Mouse (Mus musculus) myocyte (in vitro differentiated cells): ENCODE results near the gene Inip. TPM values are rescaled to one million over a fixed set of nuclear protein-coding genes. Genes with fewer than 3 reads are reported as not detected.

Source experiments
- H3K27me3 ChIP-seq: one replicate; pipeline ENCODE4 v1.6.1; 2011; ENCODE audit not compliant: control insufficient read depth, insufficient read depth, insufficient read length
- H3K36me3 ChIP-seq: one replicate; pipeline ENCODE4 v1.6.1; 2011; ENCODE audit not compliant: control insufficient read depth, insufficient read depth
- H3K4me2 ChIP-seq: one replicate; pipeline ENCODE4 v1.6.1; 2011; ENCODE audit warnings: low read depth, control low read depth
- H3K4me3 ChIP-seq: one replicate; pipeline ENCODE4 v1.5.1; 2011; ENCODE audit warnings: mild to moderate bottlenecking, control low read depth, moderate library complexity
- H3K79me2 ChIP-seq: one replicate; pipeline ENCODE4 v1.6.1; 2011; ENCODE audit not compliant: control insufficient read depth, insufficient read depth
- H3ac ChIP-seq: one replicate; pipeline ENCODE4 v1.6.1; 2011; ENCODE audit not compliant: control insufficient read depth, insufficient read length
- CEBPB ChIP-seq: IDR thresholded peaks from 2 replicates; pipeline ENCODE4 v1.6.1; 2011; ENCODE audit warnings: mild to moderate bottlenecking, moderate library complexity; ENCODE audit not compliant: poor library complexity, insufficient read depth, severe bottlenecking
- E2F4 ChIP-seq: IDR thresholded peaks from one replicate; pipeline ENCODE4 v1.6.1; 2011; ENCODE audit warnings: mild to moderate bottlenecking, control low read depth, moderate library complexity; ENCODE audit not compliant: insufficient read depth
- MAX ChIP-seq: IDR thresholded peaks from one replicate; pipeline ENCODE4 v1.6.1; 2011; ENCODE audit warnings: low read depth, mild to moderate bottlenecking, control low read depth
- MYOD1 ChIP-seq, 3 experiments: IDR thresholded peaks; one replicate each; pipeline ENCODE4 v1.6.1; 2011; ENCODE audit warnings: control low read depth in 2 of 3, low read depth in 2 of 3, mild to moderate bottlenecking in 2 of 3, moderate library complexity in 1 of 3; ENCODE audit not compliant: insufficient read length in 2 of 3, control insufficient read depth in 1 of 3
- MYOG ChIP-seq, 3 experiments: IDR thresholded peaks; one replicate each; pipeline ENCODE4 v1.6.1; 2011; ENCODE audit warnings: control low read depth in 2 of 3, low read depth in 2 of 3, mild to moderate bottlenecking in 2 of 3; ENCODE audit not compliant: insufficient read length in 2 of 3, control insufficient read depth in 1 of 3, insufficient read depth in 1 of 3
- POLR2A ChIP-seq: IDR thresholded peaks from one replicate; pipeline ENCODE4 v1.6.1; 2011; ENCODE audit warnings: low read depth, mild to moderate bottlenecking, control low read depth, moderate library complexity; ENCODE audit not compliant: insufficient read length
- POLR2AphosphoS2 ChIP-seq: IDR thresholded peaks from one replicate; pipeline ENCODE4 v1.6.1; 2011; ENCODE audit warnings: low read depth, control low read depth; ENCODE audit not compliant: insufficient read length
- REST ChIP-seq: IDR thresholded peaks from one replicate; pipeline ENCODE4 v1.6.1; 2011; ENCODE audit warnings: mild to moderate bottlenecking, control low read depth, moderate library complexity; ENCODE audit not compliant: insufficient read depth, insufficient read length
- SRF ChIP-seq: IDR thresholded peaks from one replicate; pipeline ENCODE4 v1.6.1; 2011; ENCODE audit warnings: low read depth; ENCODE audit not compliant: control insufficient read depth, insufficient read length
- TCF12 ChIP-seq: IDR thresholded peaks from one replicate; pipeline ENCODE4 v1.6.1; 2011; ENCODE audit warnings: mild to moderate bottlenecking, control low read depth; ENCODE audit not compliant: poor library complexity, insufficient read depth, severe bottlenecking
- TCF3 ChIP-seq: IDR thresholded peaks from one replicate; pipeline ENCODE4 v1.6.1; 2011; ENCODE audit warnings: low read depth, control low read depth; ENCODE audit not compliant: insufficient read length
- USF1 ChIP-seq: IDR thresholded peaks from one replicate; pipeline ENCODE4 v1.6.1; 2011; ENCODE audit warnings: low read depth, mild to moderate bottlenecking, control low read depth, moderate library complexity
- polyA plus RNA-seq: library from polyadenylated mRNA; unstranded; fragments of >200 nt; fragmentation: generic; extraction: Trizol; gene quantifications from one replicate; pipeline ENCODE4 v1.2.1, GENCODE M21; 2012; ENCODE audit warnings: missing spikeins

Gene Inip
- polyA plus RNA-seq, 1 experiment = 7.4 TPM

DNA sequence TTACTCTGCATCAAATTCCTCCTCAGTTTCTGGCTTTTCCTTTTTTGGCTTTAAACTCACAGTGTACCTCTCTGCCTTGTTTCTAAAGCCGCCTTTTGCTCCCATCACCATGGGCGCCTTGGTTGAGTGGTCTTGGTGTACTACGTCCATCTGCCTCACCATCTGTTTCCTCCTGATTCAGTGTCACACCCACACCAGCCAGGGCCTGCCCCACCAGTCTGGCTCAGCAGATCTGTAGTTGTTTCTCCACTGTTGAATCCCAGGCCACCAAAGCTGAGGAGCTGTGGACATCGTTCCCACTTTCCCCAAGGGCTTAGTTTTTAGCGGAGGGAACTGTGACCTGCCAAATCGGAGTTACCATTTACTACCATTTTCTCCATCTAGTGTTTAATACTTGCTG is 24.2 kb upstream of the Inip start:
- TF ChIP-seq POLR2AphosphoS2 = no peak
- no peak for TF ChIP-seq REST
- TF ChIP-seq POLR2A = no peak
- no peak for TF ChIP-seq SRF
- no peak for TF ChIP-seq MYOD1 (IDR thresholded peaks at IDR 0.05; ENCODE audit: control insufficient read depth in 1 of 3, insufficient read length in 2 of 3, low read depth in 2 of 3)
- no peak for TF ChIP-seq TCF3
- TF ChIP-seq CEBPB = no peak
- no peak for TF ChIP-seq USF1
- TF ChIP-seq MYOG (IDR thresholded peaks at IDR 0.05; ENCODE audit: control insufficient read depth in 1 of 3, insufficient read depth in 1 of 3, insufficient read length in 2 of 3, low read depth in 2 of 3) = no peak
- no peak for TF ChIP-seq TCF12
- TF ChIP-seq E2F4 = no peak
- no peak for TF ChIP-seq MAX
- Histone ChIP-seq H3ac (no peak overlapping the region), H3K27me3 (no peaks in the 10 kb centered on the region), H3K4me3 (no peak overlapping the region), H3K4me2 (no peak overlapping the region), H3K36me3 (no peaks in the 10 kb centered on the region), H3K79me2 (no peaks in the 10 kb centered on the region)

GRCm38 (mm10) chr4:59824860-59825259 is 23.5 kb upstream of the Inip start:
- Histone ChIP-seq H3K36me3 (no peaks in the 10 kb centered on the region), H3K4me3 (no peak overlapping the region), H3K4me2 (no peak overlapping the region), H3K27me3 (no peaks in the 10 kb centered on the region), H3ac (no peak overlapping the region), H3K79me2 (no peaks in the 10 kb centered on the region)
- TF ChIP-seq USF1 (no peak), POLR2AphosphoS2 (no peak), REST (no peak), TCF12 (no peak), POLR2A (no peak), TCF3 (no peak), E2F4 (no peak), MYOG (IDR thresholded peaks at IDR 0.05; ENCODE audit: control insufficient read depth in 1 of 3, insufficient read depth in 1 of 3, insufficient read length in 2 of 3, low read depth in 2 of 3) (no peak), CEBPB (no peak), MYOD1 (IDR thresholded peaks at IDR 0.05; ENCODE audit: control insufficient read depth in 1 of 3, insufficient read length in 2 of 3, low read depth in 2 of 3) (no peak), MAX (no peak), SRF (no peak)

DNA sequence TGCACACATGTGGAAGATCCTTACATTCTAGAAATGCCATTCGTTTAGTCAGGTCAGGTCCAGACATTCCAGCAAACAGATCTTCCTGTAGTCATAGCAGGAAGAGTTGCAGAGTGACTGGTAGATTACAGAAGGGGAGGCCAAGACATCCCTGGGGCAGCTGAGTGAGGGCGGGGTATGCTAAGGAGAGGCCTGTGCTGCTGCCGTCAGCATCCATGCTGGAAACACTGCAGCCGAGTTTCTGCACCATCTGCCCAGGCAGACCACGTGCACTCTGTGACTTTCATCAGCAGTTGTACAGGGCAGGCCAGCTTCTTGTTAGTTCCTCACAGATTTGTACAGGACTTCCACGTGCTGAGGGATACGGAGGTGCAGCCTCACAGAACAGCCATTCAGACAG is 22.1 kb upstream of the Inip start:
- H3K36me3 ChIP-seq = no peaks in the 10 kb centered on the region
- H3K4me2 ChIP-seq = no peak overlapping the region
- H3K79me2 ChIP-seq = no peaks in the 10 kb centered on the region
- H3ac ChIP-seq = no peak overlapping the region
- H3K4me3 ChIP-seq = no peak overlapping the region
- no peak for TF ChIP-seq SRF
- TF ChIP-seq TCF3 = no peak
- TF ChIP-seq POLR2A = no peak
- peak in 1 of 3 experiments; percentile 59 for TF ChIP-seq MYOG (IDR thresholded peaks at IDR 0.05; ENCODE audit: control insufficient read depth in 1 of 3, insufficient read depth in 1 of 3, insufficient read length in 2 of 3, low read depth in 2 of 3)
- TF ChIP-seq MYOD1 (IDR thresholded peaks at IDR 0.05; ENCODE audit: control insufficient read depth in 1 of 3, insufficient read length in 2 of 3, low read depth in 2 of 3) = peak in 1 of 3 experiments; percentile 31
- TF ChIP-seq POLR2AphosphoS2 = no peak
- no peak for TF ChIP-seq MAX
- H3K27me3 ChIP-seq = no peaks in the 10 kb centered on the region

GRCm38 (mm10) chr4:59822119-59822518 is 20.7 kb upstream of the Inip start:
- no peaks in the 10 kb centered on the region for H3K27me3 ChIP-seq
- H3ac ChIP-seq = no peak overlapping the region
- TF ChIP-seq TCF3 = no peak
- no peak for TF ChIP-seq CEBPB
- TF ChIP-seq MAX = no peak
- no peak for TF ChIP-seq E2F4
- TF ChIP-seq POLR2A = no peak
- TF ChIP-seq MYOD1 (IDR thresholded peaks at IDR 0.05; ENCODE audit: control insufficient read depth in 1 of 3, insufficient read length in 2 of 3, low read depth in 2 of 3) = no peak
- no peak for TF ChIP-seq MYOG (IDR thresholded peaks at IDR 0.05; ENCODE audit: control insufficient read depth in 1 of 3, insufficient read depth in 1 of 3, insufficient read length in 2 of 3, low read depth in 2 of 3)
- no peak for TF ChIP-seq POLR2AphosphoS2
- TF ChIP-seq USF1 = no peak
- no peak for TF ChIP-seq SRF
- H3K36me3 ChIP-seq = no peaks in the 10 kb centered on the region
- H3K4me3 ChIP-seq = no peak overlapping the region
- no peaks in the 10 kb centered on the region for H3K79me2 ChIP-seq
- no peak overlapping the region for H3K4me2 ChIP-seq

- Histone ChIP-seq H3K27me3 (no peaks in the 10 kb centered on the region), H3K36me3 (no peaks in the 10 kb centered on the region), H3K4me3 (no peak overlapping the region), H3K79me2 (no peaks in the 10 kb centered on the region), H3ac (no peak overlapping the region), H3K4me2 (no peak overlapping the region)
- TF ChIP-seq REST (no peak), SRF (no peak)
Observed at GRCm38 (mm10) chr4:59821516-59821915, 20.1 kb upstream of the Inip start.
